Mouse (Mus musculus) neural tube, embryonic 13.5 days (tissue): ENCODE data around the gene Kifc5b. TPM values are rescaled to one million over a fixed set of nuclear protein-coding genes. Genes with fewer than 3 reads are reported as not detected.

Experiments used
- ATAC-seq: fragments of 200-750 bp; cut with Nextera tagmentation; 2 replicates; pipeline ENCODE4 v1.8.0; 2017; ENCODE audit warnings: low read depth, mild to moderate bottlenecking, moderate TSS enrichment, moderate library complexity
- H3K27ac ChIP-seq: fragments of 300-500 bp; sonication (generic); replicated peaks from 2 replicates; pipeline ENCODE4 v1.5.1; 2015; ENCODE audit warnings: moderate library complexity, mild to moderate bottlenecking, inconsistent platforms
- H3K27me3 ChIP-seq: fragments of 300-500 bp; sonication (generic); 2 replicates; pipeline ENCODE4 v1.6.1; 2015; ENCODE audit warnings: mild to moderate bottlenecking, inconsistent platforms
- H3K36me3 ChIP-seq: fragments of 300-500 bp; sonication (generic); 2 replicates; pipeline ENCODE4 v1.6.1; 2015; ENCODE audit warnings: mild to moderate bottlenecking, inconsistent platforms
- H3K4me1 ChIP-seq: fragments of 300-500 bp; sonication (generic); replicated peaks from 2 replicates; pipeline ENCODE4 v1.6.1; 2015; ENCODE audit warnings: inconsistent platforms
- H3K4me2 ChIP-seq: fragments of 300-500 bp; sonication (generic); 2 replicates; pipeline ENCODE4 v1.6.1; 2015; ENCODE audit warnings: inconsistent platforms, mild to moderate bottlenecking, moderate library complexity
- H3K4me3 ChIP-seq: fragments of 300-500 bp; sonication (generic); 2 replicates; pipeline ENCODE4 v1.5.1; 2015; ENCODE audit warnings: mild to moderate bottlenecking, inconsistent platforms
- H3K9ac ChIP-seq: fragments of 300-500 bp; sonication (generic); 2 replicates; pipeline ENCODE4 v1.6.1; 2015; ENCODE audit warnings: moderate library complexity, mild to moderate bottlenecking, inconsistent platforms
- H3K9me3 ChIP-seq: fragments of 300-500 bp; sonication (generic); 2 replicates; pipeline ENCODE4 v1.6.1; 2016; ENCODE audit warnings: inconsistent platforms
- WGBS: fragments of 180-500 bp; shearing (Covaris S2); methylation state at CpG from one replicate; pipeline ENCODE4 v1.1.7; 2015; 5-methylcytosine and 5-hydroxymethylcytosine counted together
- polyA plus RNA-seq: library from polyadenylated mRNA; unstranded; fragments of >200 nt; fragmentation: Nextera tagmentation; extraction: Ambion mirVana; gene quantifications from 2 replicates; pipeline ENCODE4 v1.2.1, GENCODE M21; 2015

Kifc5b gene
- 2.5 and 3.2 TPM in 2 replicates for polyA plus RNA-seq

- no peaks in the 10 kb centered on the region for H3K9me3 ChIP-seq
- peak; percentile 99 for ATAC-seq
- under 1% methylated on average over 62 of the region's 72 CpGs for WGBS
- H3K4me3 ChIP-seq, result peak within 1 kb of the TSS; percentile 64
- 0 out of 2 replicates have a peak, but pooled peaks cover 5% of the 10 kb centered on the region for H3K27me3 ChIP-seq
- H3K9ac ChIP-seq, result peak within 1 kb of the TSS; percentile 68
- no peak within 1 kb of the TSS for H3K27ac ChIP-seq
- peaks cover 4% of the 10 kb centered on the region; the same call in 1 of the 2 replicates for H3K36me3 ChIP-seq
- H3K4me2 ChIP-seq, result peak within 1 kb of the TSS; percentile 79
- H3K4me1 ChIP-seq, result peaks cover 10% of the 10 kb centered on the region
These were observed at the start of gene Kifc5b for GRCm38 (mm10) chr17:26916711-26917482. Kifc5b (plus strand) TSS chr17:26917091.

- Histone ChIP-seq H3K9ac (no peak overlapping the region), H3K4me3 (no peak overlapping the region), H3K4me2 (no peak overlapping the region), H3K4me1 (no peaks in the 10 kb centered on the region), H3K27me3 (peaks cover 11% of the 10 kb centered on the region; the same call in 1 of the 2 replicates), H3K36me3 (no peaks in the 10 kb centered on the region), H3K9me3 (no peaks in the 10 kb centered on the region), H3K27ac (no peak overlapping the region)
- no peak for ATAC-seq
- WGBS, result 36% methylated on average over 5 of the region's 5 CpGs
These were observed 48.1 kb upstream of the Kifc5b start for GRCm38 (mm10) chr17:26868756-26869155.

- Histone ChIP-seq H3K27me3 (peaks cover under 1% of the 10 kb centered on the region; the same call in 1 of the 2 replicates), H3K4me1 (no peaks in the 10 kb centered on the region), H3K4me3 (no peak overlapping the region), H3K9me3 (no peaks in the 10 kb centered on the region), H3K27ac (no peak overlapping the region), H3K9ac (no peak overlapping the region), H3K36me3 (no peaks in the 10 kb centered on the region), H3K4me2 (no peak overlapping the region)
- 67% methylated on average over 3 of the region's 3 CpGs for WGBS
- no peak for ATAC-seq
These were observed 44.0 kb upstream of the Kifc5b start for GRCm38 (mm10) chr17:26872870-26873269.

GRCm38 (mm10) chr17:26873502-26873901, 43.4 kb upstream of the Kifc5b start:
- 75% methylated on average over 8 of the region's 8 CpGs for WGBS
- H3K4me3 ChIP-seq, result no peak overlapping the region

GRCm38 (mm10) chr17:26874542-26874941, 42.3 kb upstream of the Kifc5b start:
- WGBS, result 73% methylated on average over 11 of the region's 11 CpGs
- ATAC-seq, result no peak
- no peaks in the 10 kb centered on the region for H3K27me3 ChIP-seq
- H3K4me1 ChIP-seq, result no peaks in the 10 kb centered on the region
- no peaks in the 10 kb centered on the region for H3K9me3 ChIP-seq
- no peak overlapping the region for H3K27ac ChIP-seq
- no peak overlapping the region for H3K9ac ChIP-seq
- H3K36me3 ChIP-seq, result no peaks in the 10 kb centered on the region
- no peak overlapping the region for H3K4me3 ChIP-seq
- no peak overlapping the region for H3K4me2 ChIP-seq

More at GRCm38 (mm10) chr17:26873502-26873901, 43.4 kb upstream of the Kifc5b start:
- Histone ChIP-seq H3K36me3 (no peaks in the 10 kb centered on the region), H3K27me3 (no peaks in the 10 kb centered on the region; the same call in 1 of the 2 replicates), H3K4me2 (no peak overlapping the region), H3K27ac (no peak overlapping the region), H3K4me1 (no peaks in the 10 kb centered on the region), H3K9ac (no peak overlapping the region), H3K9me3 (no peaks in the 10 kb centered on the region)
- no peak for ATAC-seq

GRCm38 (mm10) chr17:26877927-26878326, 39.0 kb upstream of the Kifc5b start:
- ATAC-seq, result no peak
- no peak overlapping the region for H3K4me3 ChIP-seq

GRCm38 (mm10) chr17:26879235-26879634, 37.7 kb upstream of the Kifc5b start:
- Histone ChIP-seq H3K4me2 (no peak overlapping the region), H3K27me3 (peaks cover 5% of the 10 kb centered on the region; the same call in 1 of the 2 replicates), H3K4me1 (peaks cover 4% of the 10 kb centered on the region), H3K27ac (no peak overlapping the region), H3K9ac (no peak overlapping the region), H3K4me3 (no peak overlapping the region), H3K36me3 (no peaks in the 10 kb centered on the region), H3K9me3 (no peaks in the 10 kb centered on the region)
- no peak for ATAC-seq
- 90% methylated on average over 6 of the region's 6 CpGs for WGBS

More at GRCm38 (mm10) chr17:26877927-26878326, 39.0 kb upstream of the Kifc5b start:
- Histone ChIP-seq H3K4me1 (no peaks in the 10 kb centered on the region), H3K4me2 (no peak overlapping the region), H3K36me3 (no peaks in the 10 kb centered on the region), H3K9me3 (no peaks in the 10 kb centered on the region), H3K27ac (no peak overlapping the region), H3K9ac (no peak overlapping the region), H3K27me3 (no peaks in the 10 kb centered on the region)
- whole genome bisulfite sequencing, result 87% methylated on average over 7 of the region's 7 CpGs

GRCm38 (mm10) chr17:26882706-26883105, 34.2 kb upstream of the Kifc5b start:
- Histone ChIP-seq H3K27me3 (peaks cover 16% of the 10 kb centered on the region), H3K4me2 (no peak overlapping the region), H3K36me3 (no peaks in the 10 kb centered on the region), H3K9me3 (no peaks in the 10 kb centered on the region), H3K9ac (no peak overlapping the region), H3K4me1 (peaks cover 25% of the 10 kb centered on the region), H3K27ac (no peak overlapping the region), H3K4me3 (no peak overlapping the region)
- ATAC-seq, result no peak
- WGBS, result 55% methylated on average over 1 of the region's 1 CpGs

- Histone ChIP-seq H3K4me2 (no peak overlapping the region), H3K9me3 (no peaks in the 10 kb centered on the region), H3K36me3 (no peaks in the 10 kb centered on the region), H3K4me3 (no peak overlapping the region), H3K4me1 (peaks cover 25% of the 10 kb centered on the region), H3K27me3 (peaks cover 16% of the 10 kb centered on the region), H3K9ac (no peak overlapping the region), H3K27ac (no peak overlapping the region)
- ATAC-seq, result no peak
- 84% methylated on average over 6 of the region's 6 CpGs for WGBS
These were observed 33.3 kb upstream of the Kifc5b start for GRCm38 (mm10) chr17:26883585-26883984.

GRCm38 (mm10) chr17:26884995-26885926, 31.6 kb upstream of the Kifc5b start:
- H3K27me3 ChIP-seq, result peaks cover 16% of the 10 kb centered on the region
- no peaks in the 10 kb centered on the region for H3K9me3 ChIP-seq
- H3K27ac ChIP-seq, result no peak overlapping the region
- H3K4me3 ChIP-seq, result peak overlapping the region; percentile 43
- WGBS, result 24% methylated on average over 25 of the region's 25 CpGs
- H3K36me3 ChIP-seq, result no peaks in the 10 kb centered on the region
- H3K9ac ChIP-seq, result peak overlapping the region; percentile 53
- peak overlapping the region; percentile 63 for H3K4me2 ChIP-seq
- ATAC-seq, result peak; percentile 48; the same call in 1 of the 2 replicates
- H3K4me1 ChIP-seq, result peaks cover 25% of the 10 kb centered on the region

- Histone ChIP-seq H3K36me3 (no peaks in the 10 kb centered on the region), H3K9ac (peak overlapping the region; percentile 59), H3K4me1 (peaks cover 25% of the 10 kb centered on the region), H3K9me3 (no peaks in the 10 kb centered on the region), H3K4me3 (peak overlapping the region; percentile 43), H3K27me3 (peaks cover 16% of the 10 kb centered on the region), H3K4me2 (peak overlapping the region; percentile 63), H3K27ac (no peak overlapping the region)
- WGBS, result 11% methylated on average over 30 of the region's 30 CpGs
- peak; percentile 91 for ATAC-seq
These were observed 30.7 kb upstream of the Kifc5b start for GRCm38 (mm10) chr17:26886047-26886749.
